Mouse (Mus musculus): ENCODE results near the gene Ngf. TPM values are rescaled to one million over a fixed set of nuclear protein-coding genes. Genes with fewer than 3 reads are reported as not detected.

The Ngf gene
- total and polyA plus RNA-seq, 3 experiments = not detected

DNA sequence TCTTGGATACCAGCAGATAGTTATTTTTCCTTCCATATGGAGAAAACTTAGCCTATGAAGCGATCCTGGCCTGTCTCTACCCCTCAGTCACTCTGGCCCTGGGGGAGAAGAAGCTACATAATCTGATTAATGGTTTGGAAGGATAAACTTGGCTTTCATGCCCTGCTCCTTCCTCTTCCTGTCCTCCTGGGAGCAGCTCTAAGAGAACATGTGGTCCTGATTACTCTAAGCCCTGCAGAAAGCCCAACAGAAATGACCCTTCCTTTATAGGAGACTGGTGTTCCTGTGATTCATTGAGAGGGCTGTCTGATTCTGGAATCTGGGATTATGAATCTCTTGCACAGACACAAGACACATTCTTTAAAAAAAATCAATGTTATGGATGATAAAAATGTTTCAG lies 86.4 kb downstream of the Ngf start:
- Histone ChIP-seq H3K9me3 (replicated peaks; ENCODE audit: insufficient read depth, low read length) (no peaks in the 10 kb centered on the region), H3K4me1 (ENCODE audit: control insufficient read depth in 1 of 2, insufficient read depth in 2 of 2, low read length in 2 of 2) (no peaks in the 10 kb centered on the region), H3K4me3 (ENCODE audit: control insufficient read depth in 1 of 2, insufficient read depth in 1 of 2, low read depth in 2 of 2, low read length in 2 of 2) (no peak overlapping the region), H3K36me3 (ENCODE audit: control insufficient read depth in 1 of 2, insufficient read depth in 2 of 2, low read length in 2 of 2) (no peaks in the 10 kb centered on the region), H3K79me2 (ENCODE audit: control insufficient read depth, insufficient read depth, low read length, poor library complexity) (no peaks in the 10 kb centered on the region), H3K9ac (ENCODE audit: control insufficient read depth, low read depth, low read length, poor library complexity, severe bottlenecking) (no peak overlapping the region), H3K27me3 (ENCODE audit: control insufficient read depth in 1 of 2, insufficient read depth in 2 of 2, low read length in 2 of 2) (no peaks in the 10 kb centered on the region), H3K27ac (ENCODE audit: control insufficient read depth, low read depth, low read length) (no peak overlapping the region)
- TF ChIP-seq CHD1 (IDR thresholded peaks at IDR 0.05; ENCODE audit: low read depth, low read length) (no peak), ZMIZ1 (IDR thresholded peaks at IDR 0.05; ENCODE audit: low read depth, low read length) (no peak), MXI1 (IDR thresholded peaks at IDR 0.05; ENCODE audit: low read depth, low read length) (no peak), GABPA (IDR thresholded peaks at IDR 0.05; ENCODE audit: low read depth, low read length) (no peak), JUND (IDR thresholded peaks at IDR 0.05; ENCODE audit: low read depth, low read length) (no peak), KAT2A (conservative IDR thresholded peaks at IDR 0.05; ENCODE audit: low read depth, low read length) (no peak)
- no peak for DNase-seq (ENCODE audit: low read depth, low spot score)

DNA sequence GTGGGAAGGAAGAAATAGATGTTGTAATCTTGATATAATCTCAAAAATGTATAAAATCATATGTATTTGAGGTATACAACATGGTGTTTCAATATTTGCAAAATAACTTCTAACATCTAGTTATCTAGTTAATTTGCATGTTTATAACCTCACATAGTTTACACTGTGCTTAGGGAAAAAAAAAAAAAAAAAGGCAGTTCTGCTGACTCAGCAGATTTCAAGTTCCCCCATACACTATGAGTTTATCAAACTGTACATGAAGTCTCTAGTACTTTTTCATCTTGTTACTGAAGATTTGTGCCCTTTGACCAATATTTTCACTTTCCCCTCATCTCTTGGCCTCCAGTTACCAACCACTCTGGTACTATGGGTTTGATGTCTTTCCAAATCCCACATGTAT lies 86.9 kb downstream of the Ngf start:
- no peak overlapping the region for H3K4me3 ChIP-seq (ENCODE audit: control insufficient read depth in 1 of 2, insufficient read depth in 1 of 2, low read depth in 2 of 2, low read length in 2 of 2)
- no peak overlapping the region for H3K9ac ChIP-seq (ENCODE audit: control insufficient read depth, low read depth, low read length, poor library complexity, severe bottlenecking)
- DNase-seq (ENCODE audit: low read depth, low spot score) = no peak
- H3K36me3 ChIP-seq (ENCODE audit: control insufficient read depth in 1 of 2, insufficient read depth in 2 of 2, low read length in 2 of 2) = no peaks in the 10 kb centered on the region
- H3K9me3 ChIP-seq (replicated peaks; ENCODE audit: insufficient read depth, low read length) = no peaks in the 10 kb centered on the region
- no peaks in the 10 kb centered on the region for H3K4me1 ChIP-seq (ENCODE audit: control insufficient read depth in 1 of 2, insufficient read depth in 2 of 2, low read length in 2 of 2)
- no peak overlapping the region for H3K27ac ChIP-seq (ENCODE audit: control insufficient read depth, low read depth, low read length)
- no peaks in the 10 kb centered on the region for H3K27me3 ChIP-seq (ENCODE audit: control insufficient read depth in 1 of 2, insufficient read depth in 2 of 2, low read length in 2 of 2)
- no peaks in the 10 kb centered on the region for H3K79me2 ChIP-seq (ENCODE audit: control insufficient read depth, insufficient read depth, low read length, poor library complexity)
- no peak for TF ChIP-seq MEF2A (IDR thresholded peaks at IDR 0.05; ENCODE audit: extremely low read depth, insufficient replicate concordance, low read depth, low read length, poor library complexity, severe bottlenecking)
- TF ChIP-seq MAFK (IDR thresholded peaks at IDR 0.05; ENCODE audit: borderline replicate concordance, low read depth, low read length) = peak; percentile 97
- peak; percentile 37; the same call in 1 of the 2 replicates for TF ChIP-seq ZNF384 (IDR thresholded peaks at IDR 0.05; ENCODE audit: low read depth, low read length)
